Mouse (Mus musculus): ENCODE measurements at regions not wholly inside any gene's neighbourhood (a gene's known extent, or its start where the extent isn't known, plus 50 kb on each side); places are given as distances from the start of the nearest gene placed in this dataset.

DNA sequence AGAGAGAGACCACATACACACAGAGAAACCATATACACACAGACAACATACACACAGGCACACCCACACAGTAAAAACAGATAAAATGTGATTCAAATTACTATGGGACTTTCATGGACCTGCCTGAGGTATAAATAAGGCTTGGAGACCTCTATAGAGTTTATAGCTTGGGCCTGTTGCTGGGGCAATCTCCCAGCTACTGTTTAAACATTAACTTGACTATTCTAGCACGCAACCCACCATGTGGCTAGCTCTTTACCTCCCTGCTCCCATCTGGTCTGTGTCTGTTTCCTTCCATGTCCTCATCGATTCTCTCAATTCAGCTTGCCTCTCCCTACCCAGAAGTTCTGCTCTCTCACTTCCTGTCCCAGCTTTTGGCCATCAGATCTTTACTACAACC is 350.5 kb upstream of the Hs6st1 start:
- no peak for DNase-seq (ENCODE audit: low spot score)

DNA sequence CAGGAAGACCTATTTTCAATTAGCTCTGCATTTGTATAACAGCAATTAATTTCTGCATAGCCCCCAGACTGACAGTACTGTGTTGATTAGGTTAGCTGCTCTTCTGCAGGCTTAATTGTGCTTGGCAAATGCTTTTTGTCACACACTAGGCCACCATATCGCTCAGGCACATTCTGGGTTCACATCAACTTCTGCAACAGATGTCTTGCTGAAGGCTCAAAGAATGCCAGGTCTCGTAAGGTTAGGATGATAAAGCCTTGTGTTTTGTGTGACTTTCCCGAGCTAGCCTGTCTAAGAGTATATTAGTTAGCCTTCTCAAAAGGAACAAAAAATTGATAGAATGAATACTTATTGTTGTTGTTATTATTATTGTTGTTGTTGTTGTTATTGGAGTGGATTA is 348.1 kb upstream of the Hs6st1 start:
- DNase-seq (ENCODE audit: low spot score), result no peak

DNA sequence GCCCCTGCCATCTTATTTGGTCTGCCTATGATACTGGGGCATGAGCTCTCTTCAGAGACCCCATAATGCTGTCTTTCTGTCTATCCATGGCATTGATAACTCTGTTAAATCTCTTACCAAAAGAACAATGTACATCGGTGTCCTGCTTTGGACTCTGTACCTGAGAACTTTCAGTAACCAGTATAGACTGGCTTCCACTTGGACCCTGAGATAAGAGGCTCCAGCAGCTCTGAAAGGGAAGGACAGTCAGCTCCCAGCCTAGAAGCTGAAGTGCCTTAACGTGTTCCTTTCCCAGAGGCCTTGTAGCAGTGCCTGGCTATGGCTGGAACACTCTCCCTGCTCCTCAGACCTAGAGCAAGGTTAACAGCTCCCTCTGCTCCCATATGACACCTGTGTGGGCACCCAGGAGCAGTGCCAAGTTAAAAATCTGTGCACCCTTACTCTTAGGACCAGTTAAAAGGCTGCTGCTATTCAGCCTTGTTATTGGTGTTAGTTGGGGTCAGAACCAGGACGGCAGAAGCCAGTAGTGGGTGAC is 343.8 kb upstream of the Hs6st1 start:
- DNase-seq (ENCODE audit: low spot score), result no peak

DNA sequence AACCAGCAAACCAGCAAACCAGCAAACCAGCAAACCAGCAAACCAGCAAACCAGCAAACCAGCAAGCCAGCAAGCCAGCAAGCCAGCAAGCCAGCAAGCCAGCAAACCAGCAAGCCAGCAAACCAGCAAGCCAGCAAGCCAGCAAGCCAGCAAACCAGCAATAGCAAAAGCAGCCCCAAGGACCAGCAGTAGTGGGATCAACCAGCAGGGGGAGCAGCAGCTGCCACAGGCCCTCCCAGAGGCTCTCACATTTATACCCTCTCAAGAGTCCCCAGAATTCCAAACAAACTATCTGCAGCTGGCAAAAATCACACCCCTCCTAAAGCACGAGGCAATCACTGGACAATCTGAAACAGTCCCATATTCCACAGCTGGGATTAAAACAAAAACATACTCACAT is 341.6 kb upstream of the Hs6st1 start:
- peak; percentile 48 for DNase-seq (ENCODE audit: low spot score)

DNA sequence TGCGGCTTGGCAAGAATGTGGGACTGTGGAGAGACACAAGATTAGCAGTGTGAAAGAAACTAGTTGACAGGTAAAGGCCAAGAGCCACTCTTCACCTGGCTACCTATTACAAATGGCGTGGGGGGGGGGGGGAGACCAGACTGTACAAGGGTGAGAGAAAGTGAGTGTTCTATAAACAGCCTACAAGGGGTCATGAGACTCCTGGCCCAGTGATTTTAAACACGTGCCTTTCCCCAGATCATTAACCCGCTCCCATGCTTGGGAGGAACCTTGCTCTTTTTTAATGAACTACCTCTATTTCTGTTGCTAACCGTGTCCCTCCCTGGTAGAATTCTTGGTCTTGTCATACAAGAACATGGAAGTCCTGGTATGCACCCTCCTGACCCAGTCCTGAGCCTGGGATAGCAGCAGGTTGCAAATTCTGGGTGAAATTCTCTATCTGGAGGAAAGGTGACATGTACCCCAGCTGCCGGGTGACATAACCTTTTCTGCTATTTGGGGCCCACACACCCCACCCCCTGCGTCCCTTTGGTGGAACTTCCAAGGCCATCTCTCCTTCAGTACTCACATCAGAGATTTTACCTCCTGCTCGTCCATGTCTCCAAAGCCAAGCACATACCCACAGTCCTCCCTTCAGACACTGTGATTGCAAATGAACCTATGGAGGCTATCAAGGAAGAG is 340.8 kb upstream of the Hs6st1 start:
- DNase-seq (ENCODE audit: low spot score), result no peak

DNA sequence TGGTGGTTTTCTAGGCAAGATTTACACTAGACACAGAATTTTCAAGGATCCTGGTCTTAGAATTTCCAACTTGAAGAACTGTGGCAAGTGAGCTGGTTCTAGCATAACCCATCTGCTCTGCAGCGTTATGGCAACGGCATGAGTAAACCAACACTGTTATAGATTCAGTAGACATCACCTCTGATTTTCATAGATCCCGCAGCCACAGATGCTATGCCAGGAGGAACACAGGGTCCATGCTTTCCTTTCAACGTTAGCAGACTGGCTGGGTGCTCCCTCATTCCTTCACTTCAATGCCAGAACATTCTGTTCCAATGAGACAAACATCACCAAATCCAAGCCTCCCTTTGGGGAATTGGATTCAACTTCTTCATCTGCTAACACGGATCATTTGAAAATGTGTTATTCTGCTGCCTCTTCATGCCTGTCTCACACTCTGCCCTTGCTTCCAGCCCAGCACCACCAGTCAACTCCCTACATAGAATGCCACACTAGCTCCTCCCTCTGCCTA is 338.4 kb upstream of the Hs6st1 start:
- DNase-seq (ENCODE audit: low spot score), result no peak

DNA sequence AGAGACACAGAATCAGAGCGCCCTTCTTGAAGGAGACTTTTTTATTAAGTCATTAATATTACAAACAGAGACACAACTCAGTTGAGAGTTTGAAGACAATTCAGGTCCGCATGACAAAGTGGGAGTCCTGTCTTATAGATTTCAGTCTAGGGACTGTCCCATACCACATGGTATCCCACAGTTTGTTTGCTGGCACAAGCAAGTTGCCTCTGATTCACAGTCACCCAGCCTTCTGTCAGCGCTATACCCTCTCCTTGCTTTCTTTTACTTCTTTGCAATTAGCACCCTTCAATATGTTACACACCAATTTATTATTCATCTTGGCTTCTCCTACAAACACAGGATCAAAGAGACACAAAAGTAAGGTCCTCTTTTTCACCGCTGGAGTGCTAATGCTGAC is 337.9 kb upstream of the Hs6st1 start:
- DNase-seq (ENCODE audit: low spot score), result no peak

DNA sequence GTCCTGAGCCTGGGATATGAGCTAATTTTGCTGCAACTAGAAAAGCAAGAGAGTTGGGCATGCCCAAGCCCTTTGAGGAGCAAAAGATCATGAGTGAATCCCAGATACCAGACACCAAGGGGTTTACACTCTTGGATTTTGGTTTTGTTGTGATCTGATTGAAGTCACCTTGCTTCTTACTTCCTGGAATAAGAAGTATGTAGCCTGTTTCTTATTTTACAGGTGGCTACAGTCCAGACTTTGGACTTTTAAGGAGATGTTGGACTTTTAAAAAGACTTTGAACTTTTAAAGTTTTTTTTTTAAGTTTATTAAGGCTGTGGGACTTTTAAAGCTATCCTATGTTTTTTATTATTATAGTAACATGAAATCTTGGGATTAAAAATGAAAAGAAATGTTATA is 332.0 kb upstream of the Hs6st1 start:
- DNase-seq (ENCODE audit: low spot score), result no peak

DNA sequence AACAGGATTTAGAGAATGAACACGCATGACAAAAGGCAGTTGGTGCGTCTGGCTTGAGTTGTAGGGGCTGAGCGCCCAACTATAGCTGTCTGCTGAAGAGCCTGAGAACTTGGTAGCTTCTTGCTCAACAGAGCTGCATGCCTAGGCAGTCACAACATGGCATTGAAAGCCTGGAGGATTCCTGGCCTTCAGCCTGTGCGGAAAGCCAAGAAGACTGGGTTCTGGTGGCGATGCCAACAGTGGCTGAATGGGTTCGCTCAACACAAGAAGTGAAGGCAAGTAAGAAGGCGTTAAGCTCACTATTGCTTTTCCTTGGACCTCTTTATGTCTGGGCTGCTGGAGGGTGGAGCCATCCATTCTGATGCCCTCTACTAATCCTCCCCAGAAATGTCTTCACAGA is 318.6 kb upstream of the Hs6st1 start:
- no peak for DNase-seq (ENCODE audit: low spot score)

DNA sequence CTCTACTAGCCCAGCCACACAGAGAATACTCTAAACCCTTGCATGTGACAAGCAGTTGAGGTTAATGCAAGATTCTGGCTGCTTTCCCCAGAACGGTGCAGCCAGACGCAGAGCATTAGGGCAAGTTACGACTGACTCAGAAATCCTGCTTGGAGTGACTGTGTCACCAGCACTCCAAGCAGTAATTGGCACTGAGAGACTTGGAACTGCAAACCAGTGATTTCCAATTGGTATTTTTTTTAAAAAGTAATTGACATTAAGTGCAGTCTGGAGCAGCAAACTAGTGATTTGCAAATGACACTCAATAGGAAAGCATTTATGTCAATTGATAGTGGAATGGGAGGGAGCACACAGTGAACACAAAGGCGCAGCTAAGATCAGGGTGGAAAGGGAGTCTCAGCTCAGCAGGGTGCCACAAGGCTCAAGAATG is 318.1 kb upstream of the Hs6st1 start:
- no peak for DNase-seq (ENCODE audit: low spot score)

DNA sequence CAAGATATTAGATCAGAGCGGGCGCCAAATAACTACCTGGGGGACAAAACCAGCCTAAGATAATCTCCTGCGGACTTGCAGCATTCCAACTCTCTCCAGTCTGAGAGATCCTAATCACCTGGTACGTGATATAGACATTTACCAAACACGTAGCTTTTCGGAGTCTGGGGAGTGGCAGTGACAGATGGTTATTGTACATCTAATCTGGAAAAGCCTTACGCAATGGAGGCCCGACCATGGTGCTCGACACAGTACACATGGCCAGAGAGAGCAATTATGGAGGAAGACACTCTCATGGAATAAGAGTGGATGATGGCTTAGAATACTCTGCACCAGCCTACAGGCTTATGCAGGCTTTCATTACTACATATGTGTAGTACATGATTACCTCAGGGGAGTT is 315.6 kb upstream of the Hs6st1 start:
- DNase-seq (ENCODE audit: low spot score), result no peak

DNA sequence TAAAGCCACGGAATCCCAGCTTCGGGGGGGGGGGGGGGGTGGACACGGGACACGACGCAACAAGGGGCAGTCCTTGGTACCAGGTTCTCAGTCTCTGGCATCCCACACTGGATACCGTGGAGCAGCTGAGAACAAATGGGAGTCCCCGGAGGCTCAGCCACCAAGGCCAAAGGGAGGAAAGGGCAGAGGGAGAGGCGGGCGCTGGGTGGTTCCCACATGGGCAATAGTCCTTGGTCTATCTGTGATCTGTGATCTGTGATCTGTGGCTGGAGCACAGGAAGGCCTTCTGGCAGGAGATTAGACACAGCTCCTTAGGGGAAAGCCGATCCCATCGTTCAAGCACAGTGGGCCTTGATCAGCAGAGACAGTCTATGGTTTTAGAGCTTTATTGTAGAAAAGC is 314.0 kb upstream of the Hs6st1 start:
- DNase-seq (ENCODE audit: low spot score), result no peak

DNA sequence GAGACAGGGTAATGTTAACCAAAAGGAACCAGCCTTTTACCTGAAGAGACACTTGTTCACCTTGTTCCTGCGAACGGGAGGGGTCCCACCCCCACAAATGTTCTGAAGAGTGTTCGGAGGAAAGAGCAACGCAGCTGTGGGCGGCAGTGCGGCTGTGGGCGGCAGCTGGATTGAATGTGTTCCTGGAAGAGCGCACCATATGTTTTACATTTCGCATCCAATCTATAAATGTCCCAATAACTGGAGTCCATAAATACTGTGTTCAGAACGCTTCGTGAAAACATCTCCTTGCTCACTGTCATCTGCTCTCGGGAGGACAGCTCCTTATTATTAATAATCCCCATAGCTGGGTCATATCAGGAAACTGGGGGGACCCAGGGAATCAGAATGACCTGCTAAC is 309.2 kb upstream of the Hs6st1 start:
- DNase-seq (ENCODE audit: low spot score), result no peak

DNA sequence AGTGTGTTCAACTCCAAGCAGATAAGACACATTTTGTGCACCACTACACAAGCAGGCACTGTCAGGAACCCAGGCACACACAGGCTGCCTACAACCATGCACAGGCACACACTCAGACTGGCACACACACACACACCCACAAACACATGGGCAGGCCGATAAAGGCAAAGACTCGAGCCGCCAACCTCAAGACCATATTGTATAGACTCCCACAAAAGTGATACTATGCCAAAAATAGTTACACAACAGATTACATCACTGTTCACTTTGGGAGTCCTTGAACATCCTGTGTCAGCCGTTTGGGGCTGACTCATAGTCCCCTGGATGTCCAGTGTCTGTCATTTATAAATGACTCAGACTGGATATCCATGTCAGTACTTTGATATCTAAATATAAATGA is 308.6 kb upstream of the Hs6st1 start:
- DNase-seq (ENCODE audit: low spot score), result no peak

DNA sequence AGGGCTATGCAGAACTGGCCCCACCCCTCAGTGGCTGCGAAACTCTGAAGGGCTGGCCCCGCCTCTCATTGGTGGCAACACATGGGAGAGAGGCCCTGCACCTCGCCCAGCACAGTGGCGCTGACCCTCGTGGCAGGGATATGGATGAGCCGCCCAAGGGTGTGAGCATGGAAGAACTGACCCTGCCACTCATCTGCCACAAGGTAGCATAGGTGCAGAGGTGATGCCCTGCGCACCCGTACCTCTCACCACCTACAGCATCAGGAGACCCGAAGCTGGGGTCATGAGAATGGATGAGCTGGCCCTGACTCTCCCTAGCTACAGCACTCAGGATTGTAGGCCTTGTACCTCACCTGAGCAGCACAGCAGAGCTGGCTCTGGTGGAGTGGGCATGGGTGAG is 305.1 kb upstream of the Hs6st1 start:
- no peak for DNase-seq (ENCODE audit: low spot score)

DNA sequence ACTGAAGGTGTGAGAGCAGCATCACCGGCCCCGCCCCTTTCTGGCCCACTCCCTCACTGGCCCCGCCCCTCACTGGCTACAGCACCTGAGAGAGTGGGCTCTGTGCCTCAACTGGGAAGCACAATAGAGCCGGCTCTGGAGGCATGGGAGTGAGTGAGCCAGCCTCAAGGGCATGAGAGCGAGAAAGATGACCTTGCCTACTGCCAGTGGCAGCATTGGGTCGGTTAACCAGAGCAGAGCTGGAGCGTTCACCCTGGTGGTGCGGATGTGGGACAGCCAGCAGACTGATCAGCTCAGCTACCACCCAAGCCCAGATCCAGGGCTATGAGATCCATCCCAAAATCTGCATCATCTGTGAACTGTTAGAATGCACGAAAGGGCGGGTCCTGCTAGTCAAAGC is 304.7 kb upstream of the Hs6st1 start:
- DNase-seq (ENCODE audit: low spot score), result no peak

DNA sequence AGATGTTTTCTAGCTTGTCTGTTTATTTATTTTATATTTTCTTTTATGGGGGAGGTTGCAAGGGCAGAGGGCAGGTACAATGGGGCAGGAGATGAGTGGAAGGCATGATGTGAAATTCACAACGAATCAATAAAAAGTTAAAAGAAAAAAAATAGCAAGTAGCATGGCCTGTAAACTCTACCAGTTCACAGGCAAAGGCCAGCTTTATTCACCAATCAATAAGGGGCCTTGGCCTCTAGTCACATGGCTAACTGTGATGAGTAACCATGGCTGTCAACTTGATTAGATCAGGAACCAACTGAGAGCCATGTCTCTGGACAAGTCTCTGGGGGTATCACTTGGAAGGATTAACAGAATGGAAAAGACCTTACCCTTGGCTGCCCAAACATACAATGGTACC is 304.1 kb upstream of the Hs6st1 start:
- DNase-seq (ENCODE audit: low spot score), result no peak

DNA sequence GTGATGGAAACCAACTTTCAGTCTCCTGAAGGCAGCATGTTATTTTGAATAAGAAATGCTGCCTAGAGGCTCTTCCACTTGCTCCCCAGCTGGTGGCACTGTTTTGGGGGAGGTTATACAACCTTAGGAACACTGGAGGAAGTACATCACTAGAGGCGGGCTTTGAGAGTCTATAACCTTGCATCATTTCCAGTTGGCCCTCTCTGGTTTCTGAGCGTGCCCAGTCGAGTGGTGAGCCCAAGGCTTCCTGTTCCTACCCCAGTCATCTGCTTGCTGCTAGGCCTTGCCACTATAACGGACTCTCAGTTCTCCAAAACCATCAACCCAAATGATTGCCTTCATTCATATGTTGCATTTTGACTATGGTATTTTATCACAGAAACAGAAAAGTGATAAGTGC is 302.5 kb upstream of the Hs6st1 start:
- no peak for DNase-seq (ENCODE audit: low spot score)

DNA sequence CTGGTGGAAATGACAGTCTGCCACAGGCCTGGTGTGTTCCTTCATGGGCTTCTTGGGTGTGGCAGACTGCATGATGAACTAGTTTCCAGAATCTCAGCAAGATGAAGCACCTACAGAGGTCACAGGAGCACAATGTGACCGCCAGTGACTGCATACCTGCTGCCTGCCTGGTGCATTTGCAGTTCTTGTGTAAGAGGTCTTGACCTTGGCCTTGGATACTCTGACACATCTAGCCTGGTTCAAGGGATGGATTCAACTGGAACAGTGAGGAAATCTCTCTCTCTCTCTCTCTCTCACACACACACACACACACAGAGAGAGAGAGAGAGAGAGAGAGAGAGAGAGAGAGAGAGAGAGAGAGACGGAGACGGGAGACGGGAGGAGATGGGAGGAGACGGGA is 301.9 kb upstream of the Hs6st1 start:
- no peak for DNase-seq (ENCODE audit: low spot score)

DNA sequence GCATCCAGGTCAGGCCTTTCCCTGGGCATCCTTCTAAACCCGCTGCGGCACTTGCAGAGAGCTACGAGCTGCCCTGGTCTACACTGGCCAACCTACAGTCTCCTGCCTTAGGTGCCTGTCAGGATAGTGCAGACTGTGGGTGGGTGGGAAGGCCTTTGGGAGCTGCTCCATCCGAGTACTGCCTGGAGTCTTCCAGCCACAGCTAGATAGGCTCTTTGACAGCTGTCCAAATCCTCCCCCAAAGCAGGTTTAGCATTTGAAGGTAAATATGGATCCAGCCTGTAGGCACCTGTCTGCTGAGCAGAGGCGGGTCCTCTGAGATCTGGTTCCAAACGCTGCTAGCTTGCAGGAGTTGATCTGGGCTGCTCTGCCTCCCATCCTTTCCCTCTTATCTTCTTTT is 295.6 kb upstream of the Hs6st1 start:
- no peak for DNase-seq (ENCODE audit: low spot score)

DNA sequence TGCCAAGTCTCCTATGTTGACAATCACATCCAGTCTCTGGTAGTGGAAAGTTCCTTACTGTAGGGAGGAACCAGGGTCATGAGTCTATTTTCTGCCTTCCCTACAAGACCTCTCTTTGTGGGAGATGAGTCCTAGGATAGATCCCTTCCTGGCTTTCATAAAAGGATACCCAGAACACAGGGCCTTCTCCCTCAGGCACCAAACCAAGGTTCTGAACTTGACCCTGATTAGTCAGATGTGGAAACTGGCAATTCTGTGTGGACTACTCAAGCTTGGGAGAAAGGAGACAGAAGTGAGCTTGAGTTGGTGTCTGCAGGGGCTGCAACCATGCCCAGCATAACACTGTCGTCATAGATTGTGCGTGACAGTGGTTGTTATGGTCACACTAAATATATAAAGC is 293.6 kb upstream of the Hs6st1 start:
- no peak for DNase-seq (ENCODE audit: low spot score)

DNA sequence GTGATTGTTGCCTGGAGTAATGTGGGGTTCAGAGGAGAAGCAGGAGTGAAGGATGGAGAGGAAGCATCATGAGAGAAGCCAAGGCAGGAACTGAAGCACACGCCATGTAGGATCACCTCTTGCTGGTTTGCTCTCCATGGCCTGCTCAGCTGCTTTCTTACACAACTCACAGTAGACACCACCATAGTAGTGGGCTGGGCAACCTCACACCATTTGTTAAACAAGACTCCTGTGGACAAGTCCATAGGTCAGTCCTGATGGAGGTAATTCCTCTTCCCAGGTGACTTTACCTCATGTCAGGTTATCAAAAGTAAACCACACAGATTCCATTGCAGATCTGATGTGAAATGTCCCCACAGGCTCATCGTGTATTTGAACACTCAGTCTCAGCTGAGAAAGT is 285.5 kb upstream of the Hs6st1 start:
- DNase-seq (ENCODE audit: low spot score), result no peak

DNA sequence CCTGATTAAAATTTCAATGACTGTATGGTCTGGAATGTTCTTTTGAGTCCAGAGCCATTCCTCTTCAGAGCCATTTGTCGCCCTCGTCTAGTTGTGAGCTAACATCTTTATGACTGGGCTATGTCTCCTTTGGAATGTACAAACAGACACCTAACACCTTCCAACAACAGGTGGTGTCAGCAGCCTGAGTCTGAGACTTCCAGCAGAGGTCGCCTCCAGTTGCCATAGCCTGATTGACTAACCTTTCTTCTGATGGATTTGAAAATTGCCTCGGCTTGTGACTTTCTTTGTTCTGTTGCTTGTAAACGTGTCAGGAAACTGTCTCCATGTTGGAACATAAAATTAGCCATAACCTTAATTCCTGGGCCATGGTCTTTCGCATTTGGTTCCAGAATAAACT is 284.8 kb upstream of the Hs6st1 start:
- no peak for DNase-seq (ENCODE audit: low spot score)

DNA sequence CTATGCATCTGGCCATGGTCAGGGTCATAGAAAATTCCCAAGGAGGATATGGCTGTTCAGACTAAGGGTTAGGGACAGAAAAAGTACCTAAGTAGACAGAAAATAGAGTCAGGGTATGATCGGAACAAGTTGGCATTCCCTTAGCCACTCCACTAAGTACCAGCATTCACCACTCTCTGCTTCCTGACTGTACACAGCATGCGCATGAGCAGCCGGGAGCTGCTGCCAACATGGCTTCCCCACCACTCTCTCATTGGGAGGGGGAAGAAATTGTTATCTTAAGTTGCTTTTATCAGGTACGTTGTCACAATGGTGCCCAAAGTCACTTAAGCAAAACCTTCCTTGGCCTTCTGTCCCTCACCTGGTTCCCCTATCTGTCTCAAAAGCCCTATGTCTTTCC is 282.0 kb upstream of the Hs6st1 start:
- DNase-seq (ENCODE audit: low spot score), result no peak
